Mouse (Mus musculus): ENCODE measurements around the gene Stxbp3.
"Not testable (repeated sequence)": the region's sequence is repeated elsewhere in the genome, so short reads cannot be mapped to it uniquely, and the experiment has no call there.

Stxbp3 gene

DNA sequence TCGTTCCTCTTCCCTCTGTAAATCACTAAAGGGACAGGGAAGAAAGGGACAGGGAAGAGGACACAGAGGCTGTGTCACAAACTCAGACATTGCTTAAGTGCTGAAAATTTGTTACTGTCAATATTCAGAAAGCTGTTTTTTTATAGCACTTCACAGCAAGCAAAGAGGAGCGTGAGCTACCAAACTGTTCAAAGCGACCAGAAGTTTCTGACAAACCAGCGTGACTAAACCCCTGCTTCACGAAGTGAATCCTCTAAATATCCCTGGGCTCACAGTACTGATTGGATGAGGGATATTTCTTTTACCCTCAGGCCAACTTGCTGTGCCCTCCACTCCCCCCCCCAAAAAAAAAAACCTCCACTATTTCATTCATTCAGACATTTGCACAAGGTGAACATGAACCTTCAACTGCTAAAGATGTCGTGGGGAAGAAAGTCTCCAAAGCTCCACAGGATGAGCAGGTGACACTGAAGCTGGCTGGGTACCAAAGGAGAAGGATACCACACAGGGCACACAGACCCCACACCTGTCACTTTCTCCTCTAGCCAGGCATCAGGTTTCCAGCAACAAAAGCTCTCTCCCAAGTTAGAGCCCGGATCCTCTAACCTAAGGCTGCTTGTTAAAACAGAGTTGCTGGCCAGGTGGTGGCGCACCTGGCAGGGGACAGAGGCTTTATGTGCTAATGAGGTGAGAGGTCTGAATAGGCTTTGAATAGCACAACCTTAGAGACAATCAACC, 16.2 kb upstream of the Stxbp3 start:
- DNase-seq (ENCODE audit: low spot score) = peak; percentile 35

DNA sequence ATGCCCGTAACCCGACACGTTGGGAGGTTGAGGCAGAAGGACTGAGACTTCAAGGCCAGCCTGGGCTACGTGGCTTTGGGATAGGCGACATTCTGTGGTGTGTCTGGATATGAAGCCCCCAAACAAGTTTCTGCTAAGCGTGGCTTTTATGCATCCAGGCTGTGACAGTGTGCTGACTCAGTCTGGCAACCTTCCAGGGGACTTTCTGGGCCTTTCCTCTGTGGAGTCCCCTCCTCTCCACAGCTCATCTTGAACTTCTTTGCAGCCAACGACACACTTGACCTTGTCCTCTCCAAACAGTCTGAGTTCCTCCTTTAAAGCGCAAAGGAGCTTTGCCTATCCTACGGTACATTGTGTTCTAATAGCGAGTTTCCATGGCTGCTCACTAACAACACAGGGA, 15.5 kb upstream of the Stxbp3 start:
- peak; percentile 46 for DNase-seq (ENCODE audit: low spot score)

DNA sequence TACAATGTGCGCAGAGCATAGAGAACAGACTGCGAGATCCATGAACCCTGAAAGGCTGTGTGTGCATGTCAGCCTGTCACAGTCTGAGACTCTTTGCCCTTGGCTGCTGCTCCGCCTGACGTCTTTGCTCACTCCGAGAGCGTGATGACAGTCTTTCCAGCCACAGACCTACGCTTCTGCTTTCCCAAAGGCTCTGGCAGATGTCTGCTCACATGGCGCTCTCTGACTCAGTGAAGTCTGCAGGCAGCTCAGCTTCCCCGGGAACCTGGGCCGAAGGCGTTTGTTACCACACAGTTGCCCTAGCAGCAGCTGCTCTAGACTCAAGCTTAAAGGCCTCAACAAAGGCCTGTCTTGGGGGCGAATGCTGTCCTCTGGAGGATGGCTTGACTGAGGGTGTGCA, 15.0 kb upstream of the Stxbp3 start:
- DNase-seq (ENCODE audit: low spot score) = peak; percentile 19

DNA sequence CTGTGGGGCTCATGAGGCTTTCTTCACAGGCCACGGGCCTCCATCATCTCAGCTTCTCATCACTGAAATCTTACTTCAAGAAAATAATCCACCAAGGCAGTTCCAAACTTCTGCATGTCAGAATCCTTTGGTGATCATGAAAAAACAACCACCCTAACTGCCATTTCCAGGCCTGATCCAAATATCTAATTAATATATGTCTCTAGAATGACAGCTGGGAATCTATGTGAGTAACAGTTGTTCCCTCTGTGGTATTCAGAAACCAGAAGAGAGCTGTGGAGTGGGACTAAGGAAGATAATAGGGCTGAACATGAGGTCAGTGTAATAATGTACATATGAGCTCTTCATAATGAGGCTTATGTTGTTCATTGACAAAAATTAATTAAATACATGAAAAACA, 12.9 kb upstream of the Stxbp3 start:
- DNase-seq (ENCODE audit: low spot score) = no peak

DNA sequence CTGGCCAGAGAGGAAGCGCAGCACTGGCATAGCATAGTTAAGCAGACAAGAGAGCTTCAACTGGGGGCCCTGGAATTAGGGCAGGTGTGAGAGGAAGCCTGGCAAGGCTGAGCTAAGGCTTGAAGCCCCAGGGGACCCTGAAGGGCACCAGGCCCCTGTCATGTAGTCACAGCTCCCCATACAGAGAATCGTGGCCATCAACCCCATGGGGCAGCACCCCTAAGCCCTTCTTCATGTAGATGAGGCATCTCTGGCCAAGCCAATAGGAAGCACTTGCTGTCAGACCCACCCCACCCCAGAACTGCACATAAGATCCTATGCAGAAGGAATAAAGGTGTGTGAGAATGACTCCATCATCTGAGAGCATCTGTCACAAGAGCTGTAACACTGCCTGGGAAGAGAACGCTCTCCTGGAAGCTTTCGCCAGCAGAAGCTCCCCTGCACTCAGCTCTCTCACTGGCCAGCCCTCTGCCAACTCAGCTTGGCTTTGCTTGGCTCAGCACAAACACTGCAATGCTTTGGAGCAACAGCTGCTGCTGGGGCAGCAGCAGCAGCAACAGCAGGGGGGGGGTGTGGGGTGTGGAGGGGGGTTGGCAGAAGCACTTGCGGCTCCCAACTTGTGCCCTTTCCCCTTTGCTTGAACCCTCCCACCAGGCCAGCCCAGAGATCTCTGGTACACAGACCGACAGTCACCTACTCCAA, 11.8 kb upstream of the Stxbp3 start:
- no peak for DNase-seq (ENCODE audit: low spot score)

DNA sequence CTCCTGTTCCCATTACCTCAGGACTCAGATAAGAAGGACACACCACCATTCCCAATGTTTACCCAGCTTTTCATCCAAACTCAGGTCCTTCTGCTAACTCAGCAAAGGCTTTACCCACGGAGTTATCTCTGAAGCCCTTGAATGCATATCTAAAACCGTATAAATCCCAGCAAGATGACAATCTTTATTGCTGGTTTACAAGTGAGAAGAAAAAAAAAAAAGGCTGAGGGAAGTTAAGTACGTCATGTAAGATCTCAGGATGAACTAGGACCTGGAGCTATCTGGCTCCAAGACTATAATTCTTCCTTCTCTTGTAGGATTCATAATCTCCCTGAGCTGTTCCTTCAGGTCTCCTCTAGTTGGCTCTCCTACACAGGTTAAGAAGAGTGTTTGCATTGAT, 11.2 kb upstream of the Stxbp3 start:
- DNase-seq (ENCODE audit: low spot score) = no peak

DNA sequence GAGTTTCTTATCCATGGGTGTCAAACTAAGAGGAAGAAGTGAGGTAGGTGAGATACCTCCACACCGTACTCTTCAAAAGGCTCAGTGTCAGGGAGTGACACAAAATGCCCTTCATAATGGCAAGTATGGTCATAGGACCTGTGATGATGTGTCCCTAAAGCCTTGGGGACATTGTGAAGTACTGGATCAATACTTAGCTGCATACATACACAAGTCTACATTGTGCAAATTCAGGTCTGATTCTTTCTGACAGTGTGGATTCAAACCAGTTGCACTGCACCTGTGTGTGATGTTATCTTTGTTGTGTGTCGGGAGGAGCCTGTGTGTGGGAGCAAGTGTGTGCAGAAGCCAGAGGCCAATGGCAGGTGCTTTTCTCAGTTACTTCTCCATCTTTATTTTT, 10.7 kb upstream of the Stxbp3 start:
- DNase-seq (ENCODE audit: low spot score) = no peak

DNA sequence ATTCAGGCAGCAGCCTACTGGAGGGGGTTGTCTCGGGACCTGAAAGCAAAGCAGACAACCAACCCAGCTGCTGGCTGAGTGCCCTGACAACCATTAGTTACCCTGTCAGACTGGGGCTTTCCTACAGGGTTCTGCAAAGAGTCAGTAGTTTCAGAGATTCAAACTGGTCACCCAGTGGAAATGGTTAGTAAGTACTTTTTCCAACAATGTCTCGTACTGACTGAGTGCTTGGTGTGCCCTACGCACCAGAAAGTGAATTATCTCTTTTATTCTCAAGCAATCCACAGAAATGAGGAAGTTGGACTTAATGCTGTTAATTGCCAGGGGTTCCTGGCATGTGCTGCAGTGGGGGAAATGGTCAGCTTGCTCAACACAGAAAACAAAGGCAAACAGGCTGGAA, 10.2 kb upstream of the Stxbp3 start:
- peak; percentile 52 for DNase-seq (ENCODE audit: low spot score)

DNA sequence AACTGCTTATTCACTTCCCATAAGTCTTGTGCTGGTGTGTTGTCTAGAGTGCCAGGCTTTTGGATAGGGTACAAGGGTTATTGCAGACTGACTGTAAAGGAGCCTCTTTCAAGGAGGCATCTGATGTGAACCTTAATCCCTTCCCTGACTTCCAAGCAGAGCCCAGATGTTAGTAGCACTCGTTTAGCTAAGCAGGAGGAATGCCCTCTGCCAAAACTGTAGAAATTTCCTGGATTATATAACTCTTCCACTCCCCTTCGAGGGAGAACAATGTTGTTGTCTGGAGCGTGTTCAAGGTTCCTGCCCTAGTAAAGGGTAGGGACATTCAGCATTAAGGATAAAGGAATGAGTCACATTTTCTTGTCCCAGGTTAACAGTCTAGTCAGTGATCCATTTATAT, 6.3 kb upstream of the Stxbp3 start:
- DNase-seq (ENCODE audit: low spot score) = no peak

DNA sequence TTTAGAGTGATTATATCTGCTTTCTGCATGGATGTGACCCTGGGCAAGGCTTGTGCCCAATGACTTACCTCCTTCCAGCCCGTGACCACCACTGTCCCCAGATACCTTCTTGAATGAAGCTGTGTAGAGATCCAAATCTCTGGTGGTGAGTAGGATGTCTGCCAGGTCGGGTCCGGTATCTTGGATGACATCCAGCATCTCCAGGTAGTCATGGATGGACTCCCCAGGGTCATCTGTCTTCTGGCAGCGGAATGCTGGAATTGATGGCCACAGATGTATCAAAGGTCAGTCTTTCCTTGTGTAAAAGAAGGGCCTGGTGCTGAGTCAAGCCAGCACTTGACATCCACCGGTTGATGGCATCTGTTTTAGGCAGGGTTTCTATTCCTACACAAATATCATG, 4.2 kb upstream of the Stxbp3 start:
- no peak for DNase-seq (ENCODE audit: low spot score)

DNA sequence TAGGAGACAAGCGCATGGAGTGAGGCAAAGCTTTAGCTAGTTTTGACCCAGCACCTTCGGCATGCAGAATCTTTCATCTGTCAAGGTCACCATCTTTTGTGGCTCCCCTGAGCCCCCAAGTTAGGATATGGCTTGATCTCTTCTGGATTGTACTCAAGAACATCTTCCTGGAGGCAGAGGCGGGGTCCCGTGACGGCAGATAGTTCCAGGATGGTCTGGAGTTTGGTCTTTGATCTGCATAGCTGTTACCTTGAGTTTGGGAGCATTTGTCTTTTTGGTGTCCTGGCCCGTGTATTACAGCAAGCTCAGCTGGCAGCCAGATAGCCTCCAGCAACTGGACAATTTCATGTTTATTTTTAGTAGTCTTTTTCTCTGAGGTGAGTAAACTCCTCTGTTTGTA, 3.7 kb upstream of the Stxbp3 start:
- no peak for DNase-seq (ENCODE audit: low spot score)

DNA sequence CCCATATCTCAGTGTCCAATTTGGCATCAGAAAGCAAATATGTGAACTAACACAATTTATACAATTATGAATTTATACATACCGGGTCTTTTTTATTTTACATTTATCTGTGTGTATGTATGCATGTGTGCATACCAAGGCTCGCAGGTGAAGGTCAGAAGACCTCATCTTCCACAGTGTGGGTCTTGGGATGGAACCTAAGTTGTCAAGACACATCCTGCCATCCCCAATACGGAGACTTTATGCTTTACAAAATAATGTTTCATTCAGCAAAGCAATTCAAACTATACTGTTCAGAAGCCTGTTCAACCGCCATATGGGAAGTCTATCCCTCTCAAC, 359 bp upstream of the Stxbp3 start:
- DNase-seq (ENCODE audit: low spot score) = no peak

DNA sequence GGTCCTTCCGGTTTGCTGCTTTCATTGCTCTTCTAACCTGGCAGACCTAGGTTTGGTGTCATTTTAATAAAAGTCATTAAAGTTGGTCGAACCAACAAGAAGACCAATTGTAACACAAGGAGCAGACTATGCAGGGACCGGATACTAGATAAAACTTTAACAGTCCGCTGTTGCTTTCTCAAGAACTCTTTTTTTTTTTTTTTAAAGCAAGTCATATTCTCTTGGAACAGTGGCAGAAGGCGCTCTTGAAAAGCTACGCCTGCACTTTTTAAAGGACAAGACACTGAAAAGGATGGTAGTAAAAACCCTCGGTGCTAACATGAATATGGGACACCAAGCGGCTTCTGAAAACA, 703 bp downstream of the Stxbp3 start:
- no peak for DNase-seq (ENCODE audit: low spot score)

DNA sequence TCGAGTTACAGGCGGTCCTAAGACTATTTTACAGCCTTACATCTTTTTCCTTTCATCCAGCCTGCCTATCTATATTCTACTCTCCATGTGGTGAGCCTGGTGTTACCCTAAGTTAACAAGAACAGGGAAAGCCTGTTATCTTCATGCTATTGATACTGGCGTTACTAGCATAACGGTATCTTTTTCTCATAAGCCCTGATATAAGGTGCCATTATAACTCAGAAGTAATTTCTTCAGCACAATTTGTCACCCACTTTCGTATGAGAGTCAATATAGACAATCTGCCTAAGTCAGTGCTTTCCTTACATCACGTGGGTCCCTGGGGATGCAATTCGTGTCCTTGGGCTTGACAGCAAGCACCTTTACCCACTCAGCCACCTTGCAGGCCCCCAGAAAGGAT, 1.3 kb downstream of the Stxbp3 start:
- no peak for DNase-seq (ENCODE audit: low spot score)

DNA sequence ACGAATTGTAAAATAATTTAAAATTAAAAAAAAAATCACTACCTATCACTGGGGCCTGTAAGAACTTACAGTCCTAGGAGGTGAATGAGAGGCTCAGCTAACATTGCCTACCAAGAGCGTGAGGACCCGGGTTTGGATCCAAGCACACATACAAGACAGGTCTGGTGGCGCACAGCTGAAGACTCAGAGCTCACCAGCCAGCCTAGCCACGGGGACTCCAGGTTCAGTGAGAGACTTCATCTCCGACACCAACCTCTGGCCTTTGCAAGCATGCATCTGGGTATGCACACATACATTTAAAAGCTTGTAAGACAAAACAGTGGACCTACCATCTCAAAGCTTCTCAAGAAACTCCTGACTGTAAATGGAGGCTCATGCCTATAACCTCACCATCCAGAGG, 3.4 kb downstream of the Stxbp3 start:
- no peak for DNase-seq (ENCODE audit: low spot score)

DNA sequence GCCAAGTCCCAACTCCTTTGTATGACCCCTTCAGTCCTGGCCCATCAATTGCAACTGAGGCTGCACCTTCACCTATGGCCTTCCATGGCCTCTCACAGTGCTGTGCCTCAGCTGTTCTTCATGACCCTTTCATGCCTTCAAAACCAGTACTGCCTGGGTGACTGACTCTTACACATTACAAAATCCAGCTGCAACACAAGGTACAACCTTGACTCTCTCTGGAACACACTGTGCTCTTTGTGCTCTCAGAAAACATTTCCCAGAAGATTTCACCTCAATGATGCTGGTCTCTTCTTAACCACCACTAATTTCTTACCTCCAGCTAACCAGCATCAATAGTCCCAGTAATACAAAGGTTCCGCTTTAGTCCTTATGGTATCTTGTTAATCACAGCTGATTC, 6.6 kb downstream of the Stxbp3 start:
- not testable (repeated sequence) for DNase-seq (ENCODE audit: low spot score)

DNA sequence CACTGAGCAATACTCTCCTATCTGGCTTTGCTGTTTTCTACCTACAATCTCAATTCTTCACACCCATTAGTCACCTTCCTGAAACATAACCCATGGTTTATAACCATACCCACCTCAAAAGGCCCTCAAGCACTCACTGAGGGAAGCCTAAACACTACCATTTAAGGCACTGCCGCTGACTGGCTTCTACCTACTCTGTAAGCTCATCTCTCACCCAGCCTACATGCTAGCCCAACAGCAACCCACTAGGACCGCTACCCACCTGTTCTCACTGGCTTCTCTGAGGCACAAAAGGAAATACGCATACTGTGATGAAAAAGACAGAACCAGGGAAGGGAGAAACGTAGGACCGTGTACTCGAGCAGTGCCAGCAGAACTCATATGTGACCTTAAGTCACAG, 8.6 kb downstream of the Stxbp3 start:
- DNase-seq (ENCODE audit: low spot score) = no peak

DNA sequence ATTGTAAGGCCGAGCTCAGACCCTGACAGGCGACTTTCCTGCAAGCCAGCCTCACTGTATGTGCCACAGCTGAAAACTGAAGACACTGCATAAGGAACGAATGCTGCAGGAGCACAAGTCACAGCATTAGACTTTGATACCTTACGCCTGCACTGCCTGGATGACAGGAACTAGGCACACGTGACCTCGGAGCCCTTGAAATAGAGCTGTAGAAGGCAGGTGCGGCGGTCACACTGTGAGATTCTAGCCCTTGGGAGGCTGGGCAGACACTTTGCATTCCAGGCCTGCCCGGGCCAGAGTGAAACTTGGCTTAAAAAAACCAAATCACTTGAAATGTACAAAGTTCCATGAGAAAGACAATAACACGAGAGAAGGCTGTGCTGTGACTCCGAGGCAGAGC, 9.8 kb downstream of the Stxbp3 start:
- no peak for DNase-seq (ENCODE audit: low spot score)

DNA sequence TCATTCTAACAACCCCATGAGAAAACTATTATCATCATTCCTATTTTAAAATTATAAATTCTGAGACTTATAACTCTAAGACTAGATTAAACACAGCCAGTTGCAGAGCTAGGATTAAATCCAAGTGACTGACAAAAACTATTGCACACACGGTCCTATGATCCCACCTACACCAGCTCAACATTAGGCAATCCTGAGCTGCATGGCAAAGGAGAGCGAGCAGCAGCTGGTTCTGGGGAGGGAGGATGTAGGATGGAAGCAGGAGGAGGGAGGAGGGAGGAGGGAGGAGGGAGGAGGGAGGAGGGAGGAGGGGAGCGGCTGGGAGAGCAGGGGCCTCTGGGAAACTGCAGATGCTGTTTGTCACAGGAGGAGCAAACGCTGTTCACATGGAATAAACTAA, 24.7 kb downstream of the Stxbp3 start:
- DNase-seq (ENCODE audit: low spot score) = no peak

DNA sequence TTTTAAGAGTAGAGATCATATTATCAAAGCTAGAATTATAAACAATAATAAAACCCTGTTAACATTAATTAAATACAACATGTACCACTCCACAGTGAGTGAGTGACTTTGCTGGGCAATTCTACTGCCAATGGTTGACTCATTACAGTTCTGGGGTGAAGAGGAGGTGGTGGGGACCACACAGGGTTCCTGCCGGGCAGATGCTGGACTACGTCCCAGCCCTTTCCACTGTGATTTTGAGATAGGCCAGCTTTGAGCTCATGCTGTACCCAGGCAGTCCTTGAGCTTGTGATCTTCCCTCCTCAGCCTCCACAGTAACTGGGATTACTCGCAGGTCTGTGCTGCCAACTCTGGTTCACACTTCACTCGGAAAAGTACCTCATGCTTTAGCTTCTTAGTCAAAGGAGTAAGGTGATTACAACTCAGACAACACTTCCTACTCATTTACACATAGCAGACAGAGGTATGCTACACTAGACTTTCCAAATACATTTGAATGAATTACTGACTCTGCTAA, 29.5 kb downstream of the Stxbp3 start:
- no peak for DNase-seq (ENCODE audit: low spot score)

DNA sequence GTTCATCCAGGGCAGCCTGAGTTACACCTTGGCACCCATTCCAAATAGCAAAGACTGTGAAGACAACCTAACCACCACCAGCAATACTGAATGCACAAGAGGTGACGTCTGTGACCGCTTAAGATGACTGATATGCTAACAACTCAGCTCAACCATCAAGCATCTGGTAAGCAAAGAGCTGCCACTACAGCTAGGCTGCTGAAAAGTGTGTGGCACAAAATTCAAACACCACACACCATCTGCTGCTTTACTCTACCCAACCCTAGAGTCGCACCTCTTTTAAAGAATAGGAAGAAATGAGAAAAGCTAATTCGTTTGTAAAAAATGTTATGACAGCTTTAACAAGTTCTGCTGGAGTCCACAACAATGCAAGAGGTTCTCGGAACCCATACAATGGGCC, 34.7 kb downstream of the Stxbp3 start:
- DNase-seq (ENCODE audit: low spot score) = no peak

DNA sequence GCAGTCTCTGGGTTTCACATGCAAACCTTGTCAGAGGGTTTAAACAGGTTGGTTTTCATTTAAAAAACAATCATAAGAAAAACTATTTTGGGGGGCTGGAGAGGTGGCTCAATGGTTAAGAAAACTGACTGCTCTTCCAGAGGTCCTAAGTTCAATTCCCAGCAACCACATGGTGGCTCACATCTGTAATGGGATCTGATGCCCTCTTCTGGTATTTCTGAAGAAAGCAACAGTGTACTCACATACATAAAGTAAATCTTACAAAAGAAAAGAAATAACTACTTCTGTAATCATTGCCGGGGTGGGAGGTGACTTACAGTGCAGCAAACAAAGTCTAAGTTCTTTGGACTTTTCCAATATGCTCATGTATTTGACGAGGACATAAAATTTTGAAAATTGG, 42.0 kb downstream of the Stxbp3 start:
- no peak for DNase-seq (ENCODE audit: low spot score)

DNA sequence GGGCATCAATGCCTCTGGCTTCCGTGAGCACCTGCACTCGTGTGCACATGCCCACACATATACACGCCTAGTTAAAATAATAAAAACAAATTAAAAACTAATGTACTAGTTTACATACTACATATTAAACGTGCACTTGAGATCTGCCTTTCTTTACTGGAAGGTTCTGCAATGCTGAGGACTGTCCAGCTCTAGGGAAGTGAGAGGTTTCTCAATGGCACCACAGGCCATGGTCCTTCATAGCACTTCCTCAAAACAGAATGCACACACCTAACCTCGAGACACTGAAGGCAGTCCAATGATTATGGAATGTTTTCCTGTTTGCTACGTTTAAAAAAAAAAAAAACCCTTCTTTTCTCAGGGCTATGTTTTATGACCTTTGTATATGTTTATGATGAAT, 42.6 kb downstream of the Stxbp3 start:
- DNase-seq (ENCODE audit: low spot score) = no peak

DNA sequence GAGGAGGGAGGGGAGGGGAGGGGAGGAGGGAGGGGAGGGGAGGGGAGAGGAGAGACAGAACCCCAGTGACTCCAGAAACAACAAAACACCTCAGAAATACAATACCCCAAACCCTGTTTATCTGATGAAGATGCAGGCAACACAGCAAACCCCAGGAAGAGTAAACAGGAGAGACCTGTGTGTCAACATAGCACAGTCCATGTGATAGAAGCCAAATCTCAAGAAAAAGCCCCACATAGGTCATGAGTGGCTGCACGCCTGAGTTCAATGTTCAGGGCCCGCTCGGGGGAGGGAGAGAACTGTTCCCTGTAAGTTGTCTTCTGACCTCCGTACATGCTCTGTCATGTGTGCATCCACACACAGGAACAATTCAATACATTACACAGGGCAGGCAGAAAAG, 43.9 kb downstream of the Stxbp3 start:
- DNase-seq (ENCODE audit: low spot score) = no peak

Measured in ovary, postnatal 36 days (tissue).